Mouse (Mus musculus) gastrocnemius, adult 8-10 months (tissue): Measurements from ENCODE around the gene Hist1h4d. TPM values are rescaled to one million over a fixed set of nuclear protein-coding genes. Genes with fewer than 3 reads are reported as not detected.
A peak's percentile ranks its signal among the peaks of the same experiment; 100 is the strongest.
"Not testable (repeated sequence)": the region's sequence is repeated elsewhere in the genome, so short reads cannot be mapped to it uniquely, and the experiment has no call there.

Source experiments
- DNase-seq, 2 experiments: peaks; one replicate each; pipeline ENCODE4 v3.0.0; 2022; ENCODE audit warnings: low spot score in 2 of 2
- total RNA-seq, 4 experiments: library from RNA; stranded (reverse); gene quantifications; 2 replicates each; pipeline ENCODE4 v1.2.4; 2022

The Hist1h4d gene
- total RNA-seq, 4 experiments from 2014 or later: 37.8 to 57.9 (median 48.1) TPM

DNA sequence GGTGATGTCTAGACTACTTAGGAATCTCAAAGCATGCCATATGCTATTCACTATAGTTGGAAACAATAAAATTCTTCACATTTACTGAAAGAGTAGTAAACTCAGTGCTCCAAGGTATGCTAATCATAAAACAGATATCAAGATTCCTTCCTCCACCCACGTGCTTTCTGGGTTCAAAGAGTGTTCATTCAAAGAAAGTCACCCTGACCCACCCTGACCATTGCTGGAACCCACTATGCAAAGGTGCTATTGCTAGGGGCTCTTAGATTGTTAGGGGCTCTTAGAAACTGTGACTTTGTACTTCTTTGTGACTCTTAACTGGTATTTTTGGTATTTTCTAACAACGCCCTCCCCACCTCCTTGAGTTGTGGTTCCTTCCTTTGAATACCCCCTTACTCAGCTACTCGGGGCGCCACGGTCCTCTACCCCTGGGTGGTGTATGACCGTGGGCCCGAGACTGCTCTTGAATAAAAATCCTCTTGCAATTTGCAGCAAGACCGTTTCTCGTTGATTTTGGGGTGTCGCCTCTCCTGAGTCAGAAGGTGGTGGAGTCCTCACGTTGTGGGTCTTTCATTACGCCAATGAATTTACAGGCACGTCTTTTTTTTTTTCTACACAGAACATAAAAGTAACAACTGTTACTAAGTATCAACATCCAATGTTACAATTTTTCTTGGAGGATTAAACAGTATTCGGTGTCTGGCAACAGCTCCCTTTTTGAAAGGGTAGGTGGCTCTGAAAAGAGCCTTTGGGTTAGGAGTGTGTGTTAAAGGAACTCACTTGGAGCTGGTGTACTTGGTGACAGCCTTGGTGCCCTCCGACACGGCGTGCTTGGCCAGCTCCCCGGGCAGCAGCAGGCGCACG is 8.1 kb upstream of the Hist1h4d start:
- not testable (repeated sequence) for DNase-seq

DNA sequence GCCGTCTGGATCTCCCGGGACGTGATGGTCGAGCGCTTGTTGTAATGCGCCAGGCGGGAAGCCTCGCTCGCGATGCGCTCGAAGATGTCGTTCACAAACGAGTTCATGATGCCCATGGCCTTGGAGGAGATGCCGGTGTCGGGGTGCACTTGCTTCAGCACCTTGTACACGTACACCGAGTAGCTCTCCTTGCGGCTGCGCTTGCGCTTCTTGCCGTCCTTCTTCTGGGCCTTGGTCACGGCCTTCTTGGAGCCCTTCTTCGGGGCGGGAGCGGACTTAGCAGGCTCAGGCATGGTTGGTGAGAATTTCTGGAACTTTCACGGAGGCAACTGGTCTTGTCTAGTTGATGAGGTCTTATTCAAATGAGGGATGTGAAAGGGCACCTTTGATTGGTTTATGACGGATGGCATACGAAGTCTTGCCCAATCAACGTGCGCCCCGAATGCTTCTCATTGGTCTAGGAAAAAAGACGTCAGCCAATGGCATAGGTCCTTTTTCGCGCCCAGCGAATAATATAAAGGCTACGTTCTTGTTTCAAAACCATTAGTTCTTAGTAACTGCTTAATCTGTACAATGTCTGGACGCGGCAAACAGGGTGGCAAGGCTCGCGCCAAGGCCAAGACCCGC is 7.4 kb upstream of the Hist1h4d start, which contains the start of the genes Hist1h2bf and Hist1h2ad:
Hist1h2bf (minus strand) TSS at position 299 of the 627 bp plus-strand sequence.
Hist1h2ad (plus strand) TSS at position 484 of the 627 bp plus-strand sequence.
- DNase-seq: peak; percentile 30 to 64

DNA sequence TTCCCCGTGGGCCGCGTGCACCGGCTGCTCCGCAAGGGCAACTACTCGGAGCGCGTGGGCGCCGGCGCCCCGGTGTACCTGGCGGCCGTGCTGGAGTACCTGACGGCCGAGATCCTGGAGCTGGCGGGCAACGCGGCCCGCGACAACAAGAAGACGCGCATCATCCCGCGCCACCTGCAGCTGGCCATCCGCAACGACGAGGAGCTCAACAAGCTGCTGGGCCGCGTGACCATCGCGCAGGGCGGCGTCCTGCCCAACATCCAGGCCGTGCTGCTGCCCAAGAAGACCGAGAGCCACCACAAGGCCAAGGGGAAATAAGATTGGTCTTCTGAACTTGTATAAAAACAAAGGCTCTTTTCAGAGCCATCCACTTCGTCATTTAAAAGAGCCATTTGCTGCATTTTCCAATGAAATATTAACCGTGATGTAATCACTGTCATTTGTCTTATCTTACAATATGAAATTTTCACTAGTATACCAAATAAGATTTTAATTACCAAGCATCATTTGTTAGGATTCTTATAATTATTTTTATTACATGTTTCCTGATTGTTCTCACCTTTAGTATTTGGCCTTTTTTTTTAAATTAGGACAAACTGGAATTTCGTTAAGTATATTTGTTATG is 6.7 kb upstream of the Hist1h4d start:
- DNase-seq: not testable (repeated sequence)

- no peak for DNase-seq
Observed at GRCm38 (mm10) chr13:23575271-23575851, 6.0 kb upstream of the Hist1h4d start, which contains the start of gene Hist1h3d. Gene Hist1h3d (plus strand): TSS chr13:23575763.

DNA sequence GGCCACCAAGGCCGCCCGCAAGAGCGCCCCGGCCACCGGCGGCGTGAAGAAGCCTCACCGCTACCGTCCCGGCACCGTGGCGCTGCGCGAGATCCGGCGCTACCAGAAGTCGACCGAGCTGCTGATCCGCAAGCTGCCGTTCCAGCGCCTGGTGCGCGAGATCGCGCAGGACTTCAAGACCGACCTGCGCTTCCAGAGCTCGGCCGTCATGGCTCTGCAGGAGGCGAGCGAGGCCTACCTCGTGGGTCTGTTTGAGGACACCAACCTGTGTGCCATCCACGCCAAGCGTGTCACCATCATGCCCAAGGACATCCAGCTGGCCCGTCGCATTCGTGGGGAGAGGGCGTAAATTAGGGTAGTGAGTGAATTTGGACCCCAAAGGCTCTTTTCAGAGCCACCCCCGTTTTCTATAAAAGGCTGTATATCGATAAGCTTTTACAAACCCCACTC is 5.5 kb upstream of the Hist1h4d start:
- DNase-seq: not testable (repeated sequence)

- DNase-seq: no peak
Observed at GRCm38 (mm10) chr13:23576351-23576881, 5.0 kb upstream of the Hist1h4d start.

DNA sequence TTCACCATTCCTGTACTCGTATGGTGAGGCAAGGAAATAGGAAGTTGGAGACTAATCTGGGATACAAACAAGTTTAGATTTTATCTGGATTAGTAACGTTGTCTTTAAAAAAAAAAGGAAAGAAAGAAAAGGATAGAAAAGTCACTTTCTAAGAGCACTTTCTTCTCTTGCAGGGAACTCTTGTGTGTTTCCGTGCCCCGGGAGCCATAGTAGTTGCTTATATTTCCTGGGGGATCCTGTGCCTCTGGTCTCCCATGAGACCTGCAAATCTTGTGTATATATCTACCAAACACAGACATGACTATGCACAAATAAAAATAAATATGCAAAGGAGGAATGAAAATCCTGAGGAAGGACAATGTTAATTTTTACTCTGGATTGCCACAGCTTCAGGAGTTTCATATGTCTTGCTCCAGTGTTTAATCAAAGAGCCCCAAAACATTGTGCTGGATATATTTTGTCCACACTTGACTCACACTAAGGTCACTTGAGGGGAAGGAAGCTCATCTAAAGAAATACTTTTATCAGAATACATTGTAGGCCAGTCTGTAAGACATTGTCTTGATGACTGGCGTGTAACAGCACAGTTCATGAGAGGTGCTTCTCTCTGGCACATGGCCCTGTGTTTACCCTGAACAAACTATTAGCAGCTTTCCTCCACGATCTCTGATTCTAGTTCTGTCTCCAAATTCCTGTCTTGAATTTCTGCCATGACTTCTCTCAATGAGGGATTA is 4.3 kb upstream of the Hist1h4d start:
- no peak for DNase-seq

- DNase-seq: no peak
Observed at GRCm38 (mm10) chr13:23577835-23578234, 3.6 kb upstream of the Hist1h4d start.

GRCm38 (mm10) chr13:23582219-23583056 is 1.0 kb downstream of the Hist1h4d start:
- no peak for DNase-seq

- DNase-seq: no peak
Observed at GRCm38 (mm10) chr13:23583387-23584068, 2.1 kb downstream of the Hist1h4d start.

GRCm38 (mm10) chr13:23584331-23584730 is 2.9 kb downstream of the Hist1h4d start:
- DNase-seq: no peak

DNA sequence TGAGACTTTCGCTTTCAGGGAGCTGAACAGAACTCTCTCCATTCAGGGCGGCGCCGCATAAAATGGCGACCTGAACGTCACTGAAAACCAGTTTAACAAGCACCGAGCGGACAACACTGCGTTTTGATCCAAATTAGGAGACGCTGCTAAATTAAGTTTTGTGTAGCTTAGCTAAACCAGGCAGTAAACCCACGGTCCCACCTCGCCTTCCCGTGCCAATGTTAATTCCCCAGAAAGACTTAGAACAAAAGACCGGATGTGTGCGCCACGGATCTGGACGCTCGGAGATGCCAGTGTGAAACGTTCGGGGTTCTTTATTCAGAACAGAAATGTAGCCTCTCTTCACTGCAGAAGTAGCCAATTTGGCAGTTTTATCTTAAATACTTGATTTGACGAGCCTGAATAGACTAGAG is 3.6 kb downstream of the Hist1h4d start:
- DNase-seq: peak; percentile 41 to 59

- DNase-seq: peak; percentile 43 to 62
Observed at GRCm38 (mm10) chr13:23585442-23586098, 4.2 kb downstream of the Hist1h4d start.

- no peak for DNase-seq
Observed at GRCm38 (mm10) chr13:23586099-23586939, 4.9 kb downstream of the Hist1h4d start.

DNA sequence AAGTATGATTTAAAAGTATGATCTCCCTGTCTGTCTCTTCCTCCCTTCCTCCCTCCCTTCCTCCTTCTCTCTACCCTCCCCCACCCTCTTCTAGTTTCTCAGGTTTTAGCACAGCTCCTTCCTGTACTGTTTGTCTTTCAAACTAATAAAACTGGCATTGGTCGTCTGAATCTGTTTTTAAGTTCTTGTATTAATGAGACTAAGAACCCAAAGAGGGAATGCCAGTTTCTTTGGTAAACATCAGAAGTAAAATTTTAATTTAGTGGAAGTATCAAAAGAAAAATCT is 5.5 kb downstream of the Hist1h4d start:
- no peak for DNase-seq

DNA sequence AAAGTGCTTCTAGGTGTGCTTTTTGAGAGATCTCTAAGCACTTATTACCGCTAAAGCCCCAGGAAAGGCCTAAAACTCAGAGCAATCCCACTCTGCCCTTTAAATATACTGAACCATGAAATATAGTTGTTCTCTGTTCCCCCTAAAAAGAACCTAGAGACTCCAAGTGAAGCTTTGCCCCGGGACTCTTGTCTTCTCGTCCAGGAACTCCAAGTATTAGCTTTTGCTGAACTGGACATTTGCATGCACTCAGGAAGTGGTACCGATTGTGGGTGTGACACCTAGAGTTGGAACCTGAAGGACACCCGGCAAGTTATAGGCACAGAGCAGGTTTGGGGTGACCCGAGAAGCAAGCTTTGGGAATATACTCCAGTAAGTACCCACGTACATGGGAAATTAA is 9.8 kb downstream of the Hist1h4d start:
- no peak for DNase-seq

GRCm38 (mm10) chr13:23591886-23592285 is 10.5 kb downstream of the Hist1h4d start:
- not testable (repeated sequence) for DNase-seq

- no peak for DNase-seq
Observed at GRCm38 (mm10) chr13:23592614-23593013, 11.2 kb downstream of the Hist1h4d start.
